Mouse (Mus musculus): ENCODE measurements around the gene Tbc1d8.
A peak's percentile ranks its signal among the peaks of the same experiment; 100 is the strongest.

Gene Tbc1d8

DNA sequence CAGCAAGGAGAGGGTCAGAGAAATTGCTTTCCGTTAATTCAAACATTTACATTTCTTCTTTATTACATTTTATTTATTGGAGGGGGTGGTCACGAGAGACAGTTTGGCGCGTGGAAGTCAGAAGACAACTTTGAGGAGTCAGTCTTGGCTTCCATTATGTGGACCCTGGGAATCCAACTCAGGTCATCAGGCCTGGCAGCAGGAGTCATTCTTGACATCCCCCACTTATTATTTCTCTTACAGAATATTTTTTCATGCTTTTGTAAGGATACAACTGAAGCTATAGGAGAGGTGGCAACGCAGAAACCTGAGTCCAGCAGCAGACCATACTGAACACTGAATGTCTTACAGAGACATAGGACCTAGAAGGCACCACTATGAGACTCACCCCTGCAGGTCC is 699 bp upstream of the Tbc1d8 start:
- no peak for DNase-seq (ENCODE audit: low spot score in 2 of 2)

DNA sequence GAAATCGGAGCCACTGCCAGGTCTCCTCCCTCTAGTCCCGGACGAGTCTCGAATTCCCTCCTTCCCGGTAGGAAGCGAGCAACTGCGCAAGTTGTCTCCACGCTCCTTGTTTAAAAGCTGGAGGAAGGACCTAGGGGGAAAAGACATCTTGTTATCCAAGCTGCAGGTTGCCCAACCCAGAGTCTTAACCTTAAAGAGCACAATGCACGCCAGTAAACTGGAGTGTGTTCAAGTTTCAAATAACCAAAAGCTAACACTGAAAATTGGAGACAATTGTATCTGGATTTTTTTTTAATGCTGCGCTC is 293 bp upstream of the Tbc1d8 start:
- DNase-seq (ENCODE audit: low spot score in 2 of 2): no peak

DNA sequence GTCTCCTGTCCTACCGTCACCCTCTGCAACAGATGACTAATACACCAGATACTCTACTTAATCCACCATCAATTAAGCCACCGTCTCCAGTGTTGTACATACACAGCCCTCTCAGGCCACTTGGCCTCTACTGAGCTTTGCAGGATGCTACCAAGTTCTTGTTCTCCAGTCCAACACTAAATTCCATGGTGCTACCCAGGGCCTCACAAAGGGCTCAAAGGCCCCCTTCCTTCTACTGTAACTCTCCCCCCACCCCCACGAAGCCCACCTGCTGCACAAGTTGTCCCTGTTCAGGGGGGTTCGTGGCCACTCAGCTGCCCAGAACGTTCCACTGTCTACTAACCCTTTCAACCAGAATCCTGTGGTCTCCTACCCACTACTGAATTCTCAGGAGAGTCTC is 1.5 kb downstream of the Tbc1d8 start:
- DNase-seq (ENCODE audit: low spot score in 2 of 2): no peak

DNA sequence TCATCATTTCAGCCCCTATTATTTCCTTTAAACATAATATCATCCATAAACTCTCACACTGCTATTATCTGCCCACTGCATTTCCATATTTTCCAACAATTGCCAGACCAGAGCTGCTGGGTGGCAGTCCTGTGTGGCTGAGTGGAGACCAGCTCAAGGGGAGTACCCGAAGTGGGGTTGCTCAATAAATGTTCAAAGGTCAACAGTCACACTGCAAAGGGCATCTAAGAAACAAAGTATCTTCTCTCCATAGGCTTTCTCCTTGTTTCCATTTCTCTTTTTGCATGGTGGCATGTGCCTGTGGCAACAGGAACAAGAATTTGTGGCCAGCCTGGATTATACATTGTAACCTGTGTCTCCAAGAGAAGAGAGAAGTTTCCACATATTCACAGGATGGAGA is 2.2 kb downstream of the Tbc1d8 start:
- no peak for DNase-seq (ENCODE audit: low spot score in 2 of 2)

DNA sequence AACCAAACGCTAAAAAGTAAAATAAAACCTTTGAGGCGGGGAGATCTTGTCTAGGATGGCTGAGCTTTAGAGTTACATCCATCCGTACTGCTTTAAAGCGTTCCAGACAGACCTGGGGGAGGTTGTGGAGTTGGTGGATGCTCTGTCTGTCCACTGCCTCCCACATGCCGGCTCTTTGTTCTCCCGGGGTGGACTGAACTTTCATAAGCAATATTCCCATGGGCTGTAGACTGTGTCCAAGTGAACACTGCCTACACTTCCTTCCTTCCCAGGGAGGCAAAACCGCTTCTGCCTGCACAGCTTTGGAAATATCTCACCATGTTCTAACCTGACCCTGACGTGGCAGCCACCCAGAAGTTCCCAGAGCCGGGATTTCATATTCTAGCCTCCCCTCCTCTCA is 4.0 kb downstream of the Tbc1d8 start:
- no peak for DNase-seq (ENCODE audit: low spot score in 2 of 2)

DNA sequence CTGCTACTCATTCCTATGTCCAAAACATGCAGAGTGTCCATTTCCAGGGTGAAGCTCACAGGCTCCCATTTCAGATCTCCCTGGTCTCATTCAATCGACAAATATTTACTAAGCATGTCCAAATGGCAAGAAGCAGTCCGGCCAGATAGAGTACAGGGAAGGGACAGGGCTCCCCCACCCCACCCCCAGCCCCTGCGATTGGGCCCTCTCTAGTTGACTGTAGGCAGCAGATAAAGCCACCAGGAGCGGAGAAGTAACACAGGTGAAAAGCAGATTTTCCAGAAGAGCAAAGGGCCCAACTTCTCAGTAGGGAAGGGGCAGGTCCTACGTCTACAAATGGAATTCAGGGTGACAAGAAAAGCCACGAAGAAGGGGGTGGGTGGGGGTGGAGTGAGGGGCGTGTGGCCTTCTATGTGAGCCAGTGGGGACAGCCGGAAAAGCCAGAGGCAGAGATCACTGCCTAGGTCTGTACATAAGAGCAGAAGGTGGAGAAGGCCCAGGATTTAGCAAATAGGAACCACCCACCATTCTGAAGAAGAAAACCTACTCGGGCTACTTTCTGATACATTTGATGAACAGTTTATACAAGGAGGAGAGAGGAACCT is 7.2 kb downstream of the Tbc1d8 start:
- no peak for DNase-seq (ENCODE audit: low spot score in 2 of 2)

DNA sequence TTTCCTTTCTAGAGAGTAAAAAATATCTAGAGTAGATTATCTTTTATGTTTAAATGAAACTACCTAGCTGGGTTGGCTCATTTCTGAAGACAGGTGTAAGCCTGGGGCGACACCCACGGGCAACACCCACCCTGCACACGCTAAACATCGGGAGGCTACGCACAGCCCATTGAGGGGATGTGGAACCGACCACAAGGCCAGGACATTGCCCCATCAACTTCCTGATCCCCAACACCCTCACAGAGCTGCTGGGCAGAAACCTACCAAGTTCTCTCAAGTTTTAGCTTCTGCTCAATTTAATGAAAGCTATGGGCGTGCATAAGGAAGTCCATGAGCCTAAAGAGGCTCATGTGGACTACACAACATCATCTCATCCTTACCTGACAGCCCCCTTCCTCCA is 9.6 kb downstream of the Tbc1d8 start:
- DNase-seq (ENCODE audit: low spot score in 2 of 2): no peak

DNA sequence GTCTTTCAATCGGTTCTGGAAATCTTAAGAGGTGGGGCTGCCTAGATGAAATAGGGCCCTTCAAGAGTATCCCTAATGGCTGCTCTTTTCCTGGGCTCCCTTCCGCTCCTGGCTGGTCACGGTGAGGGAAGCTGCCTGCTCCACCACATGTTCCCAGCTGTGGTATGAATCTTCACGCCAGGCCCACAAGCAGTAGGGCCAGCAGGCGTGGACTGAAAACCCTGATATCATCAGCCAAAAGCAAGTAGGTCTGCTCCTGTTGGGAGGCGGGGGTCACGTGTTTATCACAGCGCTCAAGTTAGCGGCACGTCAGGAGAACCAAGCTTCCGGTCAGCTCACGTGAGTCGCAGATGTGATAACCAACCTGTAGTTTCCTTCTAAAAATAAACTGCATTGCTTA is 12.0 kb downstream of the Tbc1d8 start:
- no peak for DNase-seq (ENCODE audit: low spot score in 2 of 2)

DNA sequence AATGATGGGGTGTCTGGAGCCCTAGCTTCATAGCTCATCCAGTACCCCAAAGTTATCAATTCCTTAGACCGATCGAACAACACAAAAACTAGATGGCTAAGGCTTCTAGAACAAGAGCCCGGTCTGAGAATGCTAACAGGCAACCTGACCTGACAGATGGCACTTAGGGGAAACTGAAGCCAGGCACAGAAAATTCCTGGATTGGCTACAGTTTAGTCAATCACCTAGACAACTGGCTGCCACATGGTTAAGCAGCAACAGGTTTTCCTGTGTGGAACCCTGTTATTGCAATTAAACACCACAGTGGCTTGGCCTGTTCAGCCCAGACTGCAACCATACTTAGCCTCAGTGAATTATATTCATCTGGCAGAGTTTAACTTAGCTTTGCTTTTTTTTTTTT is 13.8 kb downstream of the Tbc1d8 start:
- no peak for DNase-seq (ENCODE audit: low spot score in 2 of 2)

DNA sequence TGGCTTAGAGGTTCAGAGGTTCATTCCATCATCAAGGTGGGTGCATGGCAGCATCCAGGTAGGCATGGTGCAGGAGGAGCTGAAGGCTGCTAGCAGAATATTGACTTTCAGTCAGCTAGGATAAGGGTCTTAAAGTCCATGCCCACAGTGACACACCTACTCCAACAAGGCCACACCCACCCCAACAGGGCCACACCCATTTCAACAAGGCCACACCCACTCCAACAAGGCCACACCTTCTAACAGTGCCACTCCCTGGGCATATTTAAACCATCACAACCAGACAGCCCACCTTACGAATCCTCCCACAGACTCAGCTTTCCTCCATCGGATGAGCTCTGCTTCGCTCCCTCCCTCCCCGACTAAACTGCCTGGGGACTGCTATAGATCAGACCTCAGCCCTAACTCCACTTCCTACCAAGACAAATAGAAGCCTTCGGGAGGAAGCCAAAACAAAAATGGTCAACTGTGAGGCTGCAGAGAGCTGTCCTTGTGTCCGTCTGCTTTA is 15.6 kb downstream of the Tbc1d8 start:
- DNase-seq (ENCODE audit: low spot score in 2 of 2): no peak

DNA sequence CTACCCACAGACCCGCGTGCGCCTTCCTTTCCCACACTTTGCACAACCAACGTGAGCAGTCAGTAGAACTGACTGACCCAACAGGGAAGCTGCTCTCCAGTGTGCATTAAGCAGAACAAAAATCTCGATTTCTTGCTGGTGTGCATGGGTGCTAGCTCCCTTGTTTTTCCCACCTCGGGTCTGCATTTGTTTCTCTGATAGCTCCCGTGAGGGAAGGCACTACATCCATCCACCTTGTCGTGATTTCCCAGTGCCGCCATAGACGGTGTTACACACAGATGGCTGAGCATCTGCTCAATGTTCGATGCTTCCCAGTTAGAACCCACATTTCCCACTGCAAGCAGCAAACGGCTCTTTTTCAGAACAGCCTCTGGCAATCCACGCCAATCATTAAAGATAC is 16.5 kb downstream of the Tbc1d8 start:
- DNase-seq (ENCODE audit: low spot score in 2 of 2): no peak

DNA sequence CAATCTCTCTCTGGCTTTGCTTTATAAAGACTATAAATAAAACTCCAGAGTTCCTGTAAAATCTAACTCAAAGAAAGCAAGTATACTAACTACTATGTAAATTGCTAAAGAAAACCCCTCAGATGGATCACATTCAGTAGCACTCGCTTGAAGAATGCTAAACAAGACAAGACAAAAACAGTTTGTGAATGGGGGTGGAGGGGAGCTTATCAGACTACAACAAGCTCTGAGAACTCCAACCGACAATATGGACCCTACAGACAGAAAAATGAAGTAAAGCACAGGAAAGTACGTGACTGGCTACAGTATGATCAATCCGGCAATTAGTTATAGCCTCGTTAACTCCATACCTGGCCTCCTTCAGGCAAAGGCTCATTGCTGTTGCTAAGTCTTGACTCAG is 18.1 kb downstream of the Tbc1d8 start:
- no peak for DNase-seq (ENCODE audit: low spot score in 2 of 2)

DNA sequence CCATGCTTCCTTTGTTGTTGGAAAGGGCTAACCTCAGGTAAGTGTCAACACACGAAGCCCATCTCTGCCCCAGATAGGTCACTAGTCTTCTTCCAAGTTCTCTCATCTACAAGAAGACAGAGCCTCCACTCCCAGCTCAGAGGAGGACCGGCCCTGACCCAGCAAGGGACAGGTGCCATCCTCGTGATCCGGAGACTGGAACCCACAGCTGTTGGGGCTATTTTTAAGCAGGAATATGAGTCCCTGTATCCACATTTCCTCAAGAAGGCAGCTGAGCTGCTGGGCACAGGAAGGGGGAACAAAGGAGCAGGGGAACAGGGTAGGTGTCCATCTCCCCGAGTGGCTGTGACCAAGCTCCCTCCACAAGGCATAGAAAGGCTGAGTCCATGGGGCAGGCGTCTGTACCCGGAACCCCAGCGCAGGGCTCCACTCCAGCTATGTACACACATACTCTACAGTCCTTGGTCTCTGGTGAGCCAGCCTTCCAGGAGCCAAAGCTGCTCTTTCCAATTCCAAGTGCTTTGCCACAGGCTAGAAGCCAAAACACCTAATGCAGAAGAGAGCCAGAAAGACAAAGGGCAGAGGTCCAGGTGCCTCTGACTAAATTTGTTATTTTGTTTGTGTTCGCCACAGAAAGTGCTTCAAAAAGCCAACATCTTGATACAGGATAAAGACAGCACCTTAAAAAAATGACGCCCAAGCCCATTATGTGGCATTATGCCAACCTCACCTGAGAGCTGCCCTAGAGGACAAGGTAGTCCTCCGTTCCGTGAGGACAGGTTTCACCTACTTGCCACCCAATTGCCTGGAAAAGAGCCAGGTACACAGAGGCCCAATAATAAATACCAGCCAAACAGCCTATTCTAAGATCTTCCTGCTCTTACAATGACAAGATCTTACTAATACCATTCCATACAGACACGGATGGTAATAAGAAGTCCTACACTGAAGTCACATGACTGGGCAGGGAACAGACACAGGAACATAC is 20.4 kb downstream of the Tbc1d8 start:
- DNase-seq (ENCODE audit: low spot score in 2 of 2): no peak

DNA sequence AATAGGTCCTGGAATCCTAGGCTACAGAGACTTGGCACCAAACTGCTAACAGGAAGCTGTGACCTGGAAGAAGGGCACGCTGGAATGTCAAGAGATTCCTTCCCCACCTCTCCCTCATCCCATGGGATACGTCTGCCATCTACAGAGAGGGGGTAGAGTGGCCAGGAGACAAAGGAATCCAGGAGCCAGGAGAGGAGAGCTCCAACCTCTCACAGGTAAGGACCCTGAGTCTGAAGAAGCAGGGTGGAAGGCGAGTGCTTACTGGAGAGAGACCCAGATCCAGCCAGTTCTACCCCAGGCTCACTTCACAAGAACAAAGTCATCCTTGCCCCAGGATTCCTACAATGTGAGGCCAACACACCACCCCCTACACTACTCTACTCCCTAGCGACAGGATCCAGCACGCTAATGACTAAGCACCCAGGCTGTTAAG is 22.1 kb downstream of the Tbc1d8 start:
- DNase-seq (ENCODE audit: low spot score in 2 of 2): no peak

DNA sequence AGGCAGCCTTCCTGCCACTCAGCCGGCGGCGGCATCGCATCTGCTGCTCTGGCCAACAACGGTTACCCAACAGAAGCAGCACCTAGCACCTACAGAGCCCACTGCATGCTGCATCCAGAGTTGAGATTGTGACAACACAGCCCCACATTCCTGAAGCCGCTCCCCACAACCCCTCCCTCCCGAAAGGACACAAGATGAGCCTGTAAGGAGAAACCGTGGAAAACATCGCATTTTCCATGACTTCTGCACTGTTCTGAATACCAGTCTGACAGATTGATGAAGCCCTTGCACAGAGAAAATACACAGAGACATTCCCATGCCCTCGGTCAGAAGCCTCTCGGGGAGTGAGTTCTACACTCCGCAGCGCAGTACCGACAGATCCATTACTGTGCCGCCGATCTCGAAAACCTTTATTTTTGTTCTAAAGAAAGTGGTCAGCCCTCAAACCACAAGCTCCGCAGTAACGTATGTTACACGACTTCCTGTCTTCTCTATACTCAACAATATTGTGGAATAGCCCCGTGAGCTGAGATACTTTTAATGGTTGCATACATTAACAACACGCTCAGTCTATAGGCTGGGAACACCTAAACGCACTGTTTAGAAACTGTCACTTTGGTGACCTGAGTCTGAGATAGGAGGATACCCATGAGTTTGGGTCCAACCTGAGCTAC is 23.1 kb downstream of the Tbc1d8 start:
- no peak for DNase-seq (ENCODE audit: low spot score in 2 of 2)

DNA sequence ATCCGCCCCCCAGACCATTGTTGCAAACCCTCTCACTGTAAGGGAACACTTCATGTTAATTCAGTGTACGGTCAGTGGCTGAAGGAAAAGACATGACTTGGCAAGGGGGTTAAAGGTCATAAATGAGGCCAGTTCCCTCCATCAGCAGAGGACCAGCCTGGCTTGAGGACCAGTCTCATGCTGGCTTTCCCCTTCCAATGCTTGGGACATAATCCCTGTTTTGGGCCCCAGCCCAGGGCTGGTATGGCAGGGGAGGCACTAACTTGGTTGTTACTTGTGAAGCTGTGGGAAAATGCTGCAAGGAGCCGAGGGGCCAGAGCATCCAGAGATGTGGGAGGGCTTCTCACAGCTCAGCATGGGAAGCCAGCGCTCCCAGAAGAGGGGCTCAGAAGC is 23.8 kb downstream of the Tbc1d8 start:
- DNase-seq (ENCODE audit: low spot score in 2 of 2): no peak

DNA sequence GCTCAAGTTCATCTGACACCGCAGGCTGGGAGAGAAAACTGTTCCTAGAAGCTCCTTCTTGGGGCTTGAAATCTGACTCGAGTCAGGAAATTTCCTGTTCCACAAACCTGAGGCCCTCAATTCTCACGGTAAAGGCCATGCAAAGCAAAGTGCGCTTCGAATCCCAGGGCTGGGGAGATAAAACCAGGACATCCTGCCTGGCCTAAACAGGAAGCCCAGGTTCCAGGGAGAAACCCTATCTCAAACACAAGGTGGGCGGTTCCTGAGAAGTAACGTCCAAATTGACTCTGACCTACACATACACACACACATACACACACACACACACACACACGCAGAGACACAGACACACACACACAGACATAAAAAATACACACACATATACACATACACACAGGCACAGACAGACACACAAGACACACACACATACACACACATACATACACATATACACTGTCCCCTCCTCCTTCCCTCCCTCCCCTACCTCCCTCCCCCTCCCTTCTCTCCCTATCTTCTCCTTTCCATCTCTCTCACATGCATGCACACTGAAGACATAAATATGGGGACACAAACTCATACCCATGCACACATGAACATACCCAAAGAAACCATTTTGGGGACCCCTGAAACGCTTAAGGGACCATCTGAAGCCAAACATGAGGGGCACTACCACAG is 24.3 kb downstream of the Tbc1d8 start:
- no peak for DNase-seq (ENCODE audit: low spot score in 2 of 2)

DNA sequence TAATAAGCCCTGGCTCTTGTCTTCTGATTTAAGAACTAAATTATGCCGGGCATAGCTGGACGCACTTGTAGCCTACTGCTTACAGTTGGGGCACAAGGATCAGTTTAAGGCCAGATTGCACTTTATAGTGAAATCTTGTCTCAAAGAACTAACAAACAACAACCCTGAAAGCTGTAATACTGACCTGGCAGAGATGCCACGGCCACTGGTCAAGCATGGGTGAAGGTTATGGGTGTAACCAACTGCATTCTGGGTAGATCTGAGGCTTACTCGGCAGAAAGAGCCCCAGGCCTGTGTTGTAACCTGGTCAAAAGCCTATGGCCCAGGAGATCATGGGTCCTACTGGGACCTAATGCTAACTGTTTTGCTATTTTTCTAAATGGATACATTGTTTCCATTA is 26.4 kb downstream of the Tbc1d8 start:
- DNase-seq (ENCODE audit: low spot score in 2 of 2): no peak

DNA sequence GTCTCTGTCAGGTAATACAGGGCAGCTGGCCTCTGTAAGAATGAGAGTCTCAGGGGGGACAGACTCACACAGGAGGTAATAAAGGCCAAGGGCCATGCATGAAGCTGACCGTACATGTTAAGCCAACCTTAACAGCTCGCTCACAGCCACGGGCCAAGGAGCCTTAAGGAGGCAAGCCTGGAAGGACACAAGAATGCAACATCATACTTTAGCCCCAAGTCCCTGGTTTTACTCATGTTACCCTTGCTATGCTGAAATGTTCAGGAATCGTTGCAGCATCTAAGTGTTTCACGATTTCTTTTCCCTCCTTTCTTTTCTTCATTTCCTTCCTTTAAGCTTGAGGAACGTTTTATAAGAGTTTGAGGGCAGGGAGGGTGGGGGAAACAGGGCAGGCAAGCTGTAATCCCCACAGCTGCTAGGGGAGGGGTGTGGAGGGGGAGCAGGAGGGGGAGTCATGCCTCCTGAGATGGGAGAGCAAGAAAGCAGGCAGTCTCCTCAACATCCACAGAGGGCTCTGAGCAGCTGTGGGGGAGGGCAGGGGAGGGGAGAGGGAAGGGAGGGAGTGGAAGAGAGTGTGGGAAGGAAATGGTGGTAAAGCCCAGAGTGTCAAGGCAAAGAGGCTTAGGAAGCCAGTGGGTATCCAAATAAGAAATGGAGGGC is 28.4 kb downstream of the Tbc1d8 start:
- DNase-seq (ENCODE audit: low spot score in 2 of 2): peak; percentile 51 to 54

DNA sequence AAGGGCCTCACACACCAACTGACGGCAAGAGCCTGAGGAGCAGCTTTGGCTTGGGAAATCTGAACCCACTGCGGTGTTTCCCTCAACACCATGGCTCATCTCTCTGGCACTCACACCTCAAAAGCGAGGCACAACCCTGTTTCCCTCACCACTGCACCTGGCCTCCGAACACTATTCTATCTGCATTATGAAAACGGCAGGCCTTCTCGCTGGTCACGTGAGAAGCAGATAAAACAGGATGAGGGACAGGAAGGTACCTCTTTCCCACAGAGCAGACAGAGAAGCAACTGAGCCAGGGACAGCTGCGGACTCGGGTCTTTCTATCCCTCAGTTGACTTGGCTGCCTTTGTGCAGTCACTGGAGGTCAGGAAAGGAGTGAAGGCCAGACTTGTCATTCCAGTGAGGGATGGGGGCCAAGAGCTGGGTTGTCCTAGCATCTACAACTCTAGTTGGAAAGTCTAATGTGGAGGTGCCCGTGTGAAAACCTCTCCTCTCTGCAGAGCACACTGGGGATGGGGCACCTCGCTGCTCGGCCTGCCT is 29.2 kb downstream of the Tbc1d8 start:
- peak; percentile 48 to 50 for DNase-seq (ENCODE audit: low spot score in 2 of 2)

DNA sequence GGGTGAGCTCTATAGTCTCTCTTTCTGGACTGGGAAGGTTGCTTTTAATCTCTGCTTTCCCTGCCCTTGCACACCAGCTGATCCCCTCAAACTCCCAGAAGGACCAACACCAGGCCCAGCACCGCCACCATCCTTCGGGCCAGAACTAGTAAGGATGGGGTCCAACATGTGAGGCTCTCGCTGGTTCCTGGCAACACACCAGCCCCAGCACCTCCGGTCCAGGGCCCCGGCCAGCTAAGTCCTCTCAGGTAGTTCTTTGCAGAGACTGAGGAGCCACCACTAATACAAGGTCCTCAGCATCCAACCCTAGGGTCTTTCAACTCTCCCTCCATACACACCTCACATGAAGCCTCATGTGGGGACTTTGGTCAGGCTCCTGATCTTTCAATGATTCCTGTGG is 29.7 kb downstream of the Tbc1d8 start:
- DNase-seq (ENCODE audit: low spot score in 2 of 2): no peak

All from thymus, postnatal 10 days (tissue).